Mouse (Mus musculus) A20 (cell line): ENCODE data around the gene Itga6.
"Not testable (repeated sequence)": the region's sequence is repeated elsewhere in the genome, so short reads cannot be mapped to it uniquely, and the experiment has no call there.

ENCODE experiments used
- DNase-seq: peaks from one replicate; pipeline ENCODE4 v3.0.0-alpha.2; 2011; ENCODE audit warnings: low read depth, low spot score

Gene Itga6

DNA sequence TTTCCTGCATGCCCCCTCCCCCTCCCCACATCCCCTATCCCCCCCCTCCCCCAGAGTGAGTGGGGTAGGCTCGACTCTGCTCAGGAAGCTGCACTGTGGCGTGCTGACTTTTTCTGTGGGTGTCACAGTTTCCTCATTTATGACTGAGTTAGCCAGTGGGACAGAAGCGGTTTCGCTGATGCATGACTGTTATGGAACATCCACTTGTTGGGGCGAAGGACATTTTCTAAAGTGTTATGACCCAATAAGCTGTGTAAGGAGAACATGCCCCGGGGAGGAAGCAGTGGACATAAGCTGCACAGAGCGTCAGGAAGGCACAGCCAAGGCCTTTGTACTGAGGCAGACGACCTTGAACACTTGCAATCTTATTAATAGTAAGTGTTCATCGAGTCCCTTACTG is 97.9 kb downstream of the Itga6 start:
- DNase-seq: no peak

GRCm38 (mm10) chr2:71844906-71845305 is 99.5 kb downstream of the Itga6 start:
- DNase-seq: no peak

GRCm38 (mm10) chr2:71852161-71852560 is 106.7 kb downstream of the Itga6 start:
- DNase-seq: not testable (repeated sequence)

DNA sequence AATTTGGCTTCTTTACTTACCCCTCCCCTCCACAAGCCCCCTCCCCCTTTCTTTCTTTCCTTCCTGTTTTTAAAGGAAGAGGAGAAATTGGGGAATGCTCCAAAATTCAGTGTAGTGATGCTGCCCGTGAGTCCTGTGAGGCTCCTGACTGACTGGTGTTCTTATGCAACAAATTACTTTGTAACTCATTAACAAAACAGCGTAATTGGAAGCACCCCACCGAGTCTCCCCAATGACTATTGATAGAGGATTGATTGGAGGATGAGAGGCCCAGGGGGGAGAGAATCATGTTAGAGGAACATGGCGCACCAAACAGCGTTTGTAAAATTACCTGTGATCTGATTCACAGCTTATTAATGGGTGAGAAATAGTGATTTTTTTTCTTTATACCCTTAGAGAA is 109.7 kb downstream of the Itga6 start:
- no peak for DNase-seq

- DNase-seq: no peak
These were observed 118.2 kb downstream of the Itga6 start for GRCm38 (mm10) chr2:71863531-71864173.

DNA sequence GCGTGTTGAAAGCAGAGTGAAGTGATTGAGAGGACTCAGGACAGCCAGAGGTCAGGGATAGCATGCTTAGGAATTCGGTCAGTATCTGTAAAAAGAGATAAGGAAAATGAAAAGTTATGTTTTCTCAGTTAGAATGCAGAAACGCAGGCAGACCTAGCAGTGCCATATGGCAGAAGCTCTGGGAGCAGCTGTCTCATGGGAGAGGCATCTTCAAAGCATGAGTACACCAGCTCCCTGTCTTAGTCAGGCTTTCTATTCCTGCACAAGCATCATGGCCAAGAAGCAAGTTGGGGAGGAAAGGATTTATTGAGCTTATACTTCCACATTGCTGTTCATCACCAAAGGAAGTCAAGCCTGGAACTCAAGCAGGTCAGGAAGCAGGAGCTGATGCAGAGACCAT is 119.6 kb downstream of the Itga6 start:
- DNase-seq: no peak

DNA sequence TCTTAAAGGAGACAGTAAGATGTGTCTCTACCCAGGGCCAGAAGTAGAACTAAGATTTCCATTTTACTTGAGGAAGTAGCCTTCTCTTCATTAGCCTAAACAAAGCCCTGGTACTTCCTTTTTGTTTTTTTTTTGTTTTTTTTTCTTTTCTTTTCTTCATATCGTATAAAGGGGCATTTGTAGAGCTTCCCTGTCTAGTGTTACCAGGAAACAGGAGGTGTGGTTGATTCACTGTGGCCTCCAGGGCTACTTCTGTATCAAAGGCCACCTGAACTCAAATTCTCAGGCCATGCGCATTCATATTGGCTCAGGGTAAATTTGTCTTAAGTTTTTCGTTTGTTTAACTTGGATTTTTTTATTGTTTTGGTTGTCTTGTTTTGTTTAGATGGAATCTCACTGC is 120.5 kb downstream of the Itga6 start:
- DNase-seq: peak; percentile 68

DNA sequence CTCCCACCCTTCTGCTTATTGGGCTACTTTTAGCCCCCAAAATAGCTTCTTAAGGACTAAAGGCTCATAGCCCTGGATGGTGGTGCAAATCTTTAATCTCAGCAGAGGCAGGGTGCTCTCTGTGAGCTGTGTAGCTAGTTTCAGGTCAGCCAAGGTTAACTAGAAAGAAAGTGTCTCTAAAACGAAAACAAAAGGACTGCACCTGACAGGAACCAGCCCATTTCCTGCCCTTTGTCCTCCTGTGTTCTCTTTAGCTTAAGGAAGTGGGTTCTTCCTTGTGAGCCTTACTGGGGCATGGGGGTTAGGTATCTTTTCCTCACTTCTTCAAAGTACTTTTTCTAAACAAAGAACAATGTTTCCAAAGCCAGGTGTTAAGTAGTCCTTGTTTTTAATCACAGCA is 121.1 kb downstream of the Itga6 start:
- DNase-seq: peak; percentile 39

- no peak for DNase-seq
These were observed 121.6 kb downstream of the Itga6 start for GRCm38 (mm10) chr2:71867019-71867418.

DNA sequence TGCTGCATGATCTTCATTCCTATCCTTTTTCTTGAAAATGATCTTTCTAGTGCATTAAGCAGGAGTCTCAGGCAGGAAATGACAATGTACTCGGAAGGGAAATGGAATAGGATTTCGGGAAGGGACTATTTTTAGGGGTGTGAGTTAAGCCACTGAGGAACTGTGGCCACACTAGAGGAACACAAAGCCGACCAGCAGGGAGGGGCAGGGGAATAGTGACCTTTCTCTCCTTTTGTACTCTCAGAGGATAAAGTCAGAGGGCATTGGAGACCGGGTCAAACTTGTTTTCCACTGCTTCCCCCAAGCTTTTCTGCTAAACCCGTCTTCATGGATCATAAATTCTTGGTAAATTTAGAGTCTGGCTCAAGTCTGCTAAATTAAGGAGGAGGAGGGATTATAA is 122.1 kb downstream of the Itga6 start:
- DNase-seq: no peak

DNA sequence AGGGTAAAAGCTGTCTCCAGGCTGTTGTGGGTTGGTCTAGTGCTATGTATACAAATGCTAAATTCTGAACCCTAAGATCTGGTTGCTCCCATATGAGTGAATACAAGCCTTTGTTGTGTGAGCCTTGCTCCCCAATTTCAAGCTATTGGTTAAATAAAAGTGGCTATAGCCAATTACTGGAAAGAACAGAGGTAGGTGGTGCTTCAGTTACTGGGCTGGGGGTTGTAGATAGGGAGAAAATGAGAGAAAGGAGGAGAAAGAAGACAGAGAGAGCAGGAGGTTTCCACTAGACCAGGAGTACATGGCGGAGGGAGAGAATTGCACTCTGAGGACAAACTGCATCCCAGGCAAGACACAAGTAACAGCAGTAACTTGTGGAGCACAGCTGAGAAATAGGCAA is 122.8 kb downstream of the Itga6 start:
- no peak for DNase-seq

- no peak for DNase-seq
These were observed 126.7 kb downstream of the Itga6 start for GRCm38 (mm10) chr2:71872141-71872540.

DNA sequence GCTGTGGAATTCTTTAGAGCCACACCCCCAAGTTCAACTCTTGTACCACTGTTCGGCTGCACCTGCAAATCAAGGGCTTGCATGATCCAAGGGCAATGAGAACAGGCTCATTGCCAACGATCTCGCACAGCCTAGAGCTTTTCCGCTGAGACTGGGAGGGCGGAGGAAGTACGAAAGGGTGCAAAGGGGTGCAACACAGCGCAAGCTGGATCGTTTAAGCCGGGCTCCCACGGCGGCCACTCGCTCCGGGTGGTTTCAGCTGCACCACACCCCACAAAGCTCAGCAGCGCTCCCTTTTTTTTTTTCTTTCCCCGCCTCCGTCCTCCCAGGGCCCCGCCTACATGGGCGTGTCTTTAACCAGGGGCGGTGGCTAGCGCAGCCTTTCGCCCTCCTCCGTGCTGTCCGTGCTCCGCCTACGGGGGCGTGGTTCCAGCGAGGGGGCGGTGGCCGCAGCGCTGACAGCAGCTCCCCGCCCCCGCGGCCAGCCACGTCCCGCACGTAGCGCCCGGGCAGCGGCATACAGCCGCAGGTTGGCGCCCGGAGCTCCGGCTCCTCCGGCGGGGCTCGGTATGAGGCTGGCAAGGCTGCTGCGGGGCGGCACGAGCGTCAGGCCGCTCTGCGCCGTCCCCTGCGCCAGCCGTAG is 127.5 kb downstream of the Itga6 start, which contains the start of gene Pdk1:
Pdk1 (plus strand) TSS at position 424 of the 643 bp plus-strand sequence.
- peak; percentile 99 for DNase-seq

DNA sequence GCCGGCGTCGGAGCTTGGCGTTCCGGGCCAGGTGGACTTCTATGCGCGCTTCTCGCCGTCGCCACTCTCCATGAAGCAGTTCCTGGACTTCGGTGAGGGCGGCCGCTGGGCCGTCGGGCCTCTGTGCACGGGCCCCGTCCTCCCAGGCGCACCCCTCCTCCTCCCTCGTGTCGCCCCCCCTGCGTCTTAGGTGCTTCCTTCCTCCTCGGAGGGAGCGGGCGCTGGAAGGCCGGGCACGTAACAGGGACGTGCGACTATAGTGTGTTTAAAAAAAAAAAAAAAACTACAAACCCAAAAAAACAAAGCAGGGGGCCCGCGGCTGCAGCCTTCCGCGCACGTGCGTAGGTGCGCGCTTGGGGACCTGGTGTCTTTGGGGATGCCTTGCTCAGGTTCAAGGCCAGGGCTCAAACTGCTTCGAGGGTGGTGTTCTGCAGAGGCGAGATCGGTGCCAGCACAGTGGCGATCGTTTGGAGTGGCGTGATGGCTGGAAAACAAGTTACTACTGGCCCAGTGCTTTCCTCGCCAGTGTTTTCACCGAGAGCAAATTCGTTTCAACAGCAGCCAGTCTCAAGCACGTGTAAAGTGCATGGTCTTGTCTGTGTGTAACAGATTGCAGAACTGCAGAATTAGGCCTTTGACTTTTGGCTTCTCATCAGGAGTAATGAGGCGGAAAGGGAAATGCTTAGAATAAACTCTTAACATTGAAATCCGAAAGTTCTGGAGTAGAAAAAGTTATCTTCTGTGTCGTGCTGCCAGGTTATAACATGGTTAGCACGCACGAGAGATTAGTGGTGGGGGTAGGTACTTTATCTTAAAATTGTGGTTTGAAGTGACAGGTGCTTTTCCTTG is 128.3 kb downstream of the Itga6 start:
- DNase-seq: no peak

DNA sequence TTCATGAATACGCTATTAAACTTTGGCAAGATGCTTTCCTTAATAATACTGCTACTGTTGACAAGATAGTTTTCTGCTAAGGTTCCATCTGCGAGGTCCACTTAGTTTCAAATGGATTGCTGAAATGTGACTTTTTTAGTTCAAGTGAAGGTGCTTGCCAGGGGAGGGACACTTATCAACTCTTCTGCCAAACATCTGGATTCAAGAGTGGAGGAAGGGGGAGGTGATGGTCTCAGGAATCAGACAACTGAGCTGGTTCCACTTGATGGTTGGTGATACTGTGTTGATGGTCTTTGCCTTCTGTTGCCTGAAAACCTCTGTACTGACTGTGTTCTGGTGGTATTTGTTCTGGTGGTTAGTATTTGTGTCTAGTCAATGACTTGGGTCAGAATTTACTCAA is 129.0 kb downstream of the Itga6 start:
- no peak for DNase-seq

DNA sequence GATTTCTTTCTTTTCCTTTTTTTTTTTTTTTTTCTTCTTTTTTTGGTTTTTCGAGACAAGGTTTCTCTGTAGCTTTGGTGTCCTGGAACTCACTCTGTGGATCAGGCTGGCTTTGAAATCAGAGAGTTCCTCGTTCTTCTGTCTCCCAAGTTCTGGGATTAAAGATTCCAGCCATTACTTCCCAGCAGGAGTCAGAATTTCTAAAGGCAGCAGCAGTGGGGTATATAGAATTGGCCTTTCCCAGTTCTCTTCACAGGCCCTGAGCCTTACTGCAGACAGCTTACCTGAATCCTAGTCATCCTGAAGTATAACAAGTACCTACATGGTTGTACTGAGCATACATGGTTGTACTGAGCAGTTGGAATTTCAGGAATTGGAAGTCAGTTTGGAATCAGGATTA is 129.4 kb downstream of the Itga6 start:
- DNase-seq: no peak

GRCm38 (mm10) chr2:71877865-71878264 is 132.4 kb downstream of the Itga6 start:
- DNase-seq: no peak

- no peak for DNase-seq
These were observed 133.0 kb downstream of the Itga6 start for GRCm38 (mm10) chr2:71878441-71878840.

DNA sequence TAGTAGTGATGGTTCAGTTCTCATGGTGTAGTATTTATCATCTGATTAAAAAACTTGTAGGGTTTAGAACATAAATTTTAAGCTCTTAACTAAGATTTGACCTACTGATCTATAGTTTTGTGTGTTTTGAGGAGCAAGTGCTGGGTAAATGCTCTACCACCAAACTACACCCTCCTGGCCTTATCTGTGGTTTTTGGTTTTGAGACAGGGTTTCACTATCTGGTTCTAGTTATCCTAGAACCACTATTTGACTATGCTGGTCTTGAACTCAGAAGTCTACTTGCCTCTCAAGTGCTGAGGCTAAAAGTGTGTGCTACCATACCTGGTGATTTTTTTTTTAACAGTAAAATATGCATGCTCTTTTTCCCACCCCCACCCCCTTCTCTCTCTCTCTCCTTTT is 133.5 kb downstream of the Itga6 start:
- no peak for DNase-seq

DNA sequence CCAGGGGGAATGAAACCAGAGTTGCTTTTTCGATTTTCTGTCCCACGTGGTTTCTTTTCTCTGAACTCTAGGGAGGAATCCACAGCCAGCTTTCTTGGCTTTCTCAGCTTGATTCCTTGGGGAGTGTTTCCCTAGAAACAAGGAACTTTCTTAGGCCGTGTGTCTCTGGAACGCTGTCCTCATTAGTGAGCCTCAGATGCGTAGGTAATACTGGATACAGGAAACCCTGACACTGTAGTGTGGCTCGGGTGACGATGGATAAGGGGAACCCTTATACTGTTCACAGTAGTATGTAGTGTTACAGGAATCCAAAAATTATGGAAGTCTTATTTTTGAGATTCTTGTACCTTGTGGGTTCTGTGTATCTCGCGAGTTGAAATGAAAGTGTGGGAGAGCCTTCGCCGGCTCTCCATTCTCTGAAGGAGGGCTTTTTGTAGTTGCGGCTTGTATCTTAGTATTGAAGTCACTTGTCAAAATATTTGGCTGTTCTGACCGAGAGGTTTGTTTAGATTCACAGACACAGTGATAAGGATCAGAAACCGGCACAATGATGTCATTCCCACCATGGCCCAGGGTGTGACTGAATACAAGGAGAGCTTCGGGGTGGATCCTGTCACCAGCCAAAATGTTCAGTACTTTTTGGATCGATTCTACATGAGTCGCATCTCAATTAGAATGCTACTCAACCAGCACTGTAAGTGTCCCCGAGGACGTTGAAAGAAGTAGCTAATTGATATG is 137.7 kb downstream of the Itga6 start:
- DNase-seq: no peak

DNA sequence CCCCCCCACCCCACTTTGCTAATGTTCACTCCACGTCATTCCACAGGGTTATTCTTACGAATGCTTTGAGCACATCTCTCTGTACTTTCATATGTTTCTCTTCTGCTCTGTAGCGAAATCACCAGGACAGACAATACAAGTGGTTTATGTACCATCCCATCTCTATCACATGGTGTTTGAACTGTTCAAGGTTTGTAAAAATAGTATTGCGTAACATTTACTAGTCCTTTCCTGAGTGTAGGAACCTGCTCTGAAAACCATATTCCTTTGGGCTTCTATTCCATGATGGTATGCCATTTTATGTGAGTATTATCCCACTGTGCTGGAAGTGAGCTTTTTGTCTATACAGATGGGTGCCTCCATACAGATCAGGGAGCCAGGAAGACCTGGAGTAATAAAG is 141.9 kb downstream of the Itga6 start:
- DNase-seq: no peak

DNA sequence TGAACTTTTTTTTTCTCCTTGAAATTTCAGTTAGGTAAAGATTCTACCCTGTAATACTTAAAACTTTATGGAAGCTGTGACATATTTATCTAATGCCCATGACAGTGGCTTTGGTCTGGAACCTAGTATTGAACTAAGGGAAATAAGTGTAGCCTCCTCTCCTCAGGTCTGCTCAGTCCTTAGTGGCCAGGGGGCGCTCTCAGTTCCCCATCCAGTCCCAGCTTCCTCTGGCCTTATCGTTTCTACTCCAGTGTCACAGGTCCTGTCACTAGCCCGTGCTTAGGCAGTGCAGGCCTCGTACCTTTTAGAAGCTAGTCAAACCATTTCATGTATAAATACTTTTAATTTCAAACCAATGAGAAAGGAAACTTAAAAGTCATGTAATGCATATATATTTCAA is 143.0 kb downstream of the Itga6 start:
- DNase-seq: no peak
